21 mouse cellular contexts compared by ENCODE assay signal in the genomic region with DNA sequence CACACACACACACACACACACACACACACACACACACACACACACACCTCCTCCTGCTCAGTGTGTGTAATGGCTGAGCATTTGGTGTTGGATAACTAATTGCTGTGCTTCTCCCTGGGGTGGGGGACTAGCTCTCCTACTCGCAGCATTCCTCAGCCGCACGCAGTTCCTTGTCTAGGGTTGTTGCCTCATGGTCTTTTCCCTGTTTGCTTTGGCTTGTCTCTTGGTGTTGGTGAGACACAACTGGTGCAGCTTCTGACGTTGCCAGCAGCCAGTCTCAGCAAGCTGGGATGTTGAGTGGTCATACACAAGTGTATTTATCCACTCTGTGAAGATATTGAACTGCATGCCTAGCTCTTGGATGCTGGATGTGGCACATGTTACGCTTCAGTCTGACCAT.
DNase-seq lines count a peak whose midpoint lies in the region; ATAC-seq and TF ChIP-seq lines count a peak whose summit lies in the region.
"Had no signal": no experiment of that assay in that cellular context is flagged by ENCODE, and none has a peak within 500 bp of the region (broad histone marks: within the 10 kb centered on the region; RNA-seq: fewer than 3 reads in every experiment).

No protein-coding gene starts in this region.

- DNase-seq in heart, adult 11 months, result peak; percentile 85
- no peak for DNase-seq in heart, postnatal 4 days
- DNase-seq in lung, postnatal 14 days, result peak; percentile 30
- no peak for DNase-seq in hindbrain, postnatal 0 days (ENCODE audit: low spot score)
- DNase-seq in left cerebral cortex, postnatal 10 days (ENCODE audit: extremely low spot score in 1 of 2, low spot score in 2 of 2), result no peak
- DNase-seq in layer of hippocampus, adult 9-10 months (ENCODE audit: low spot score), result no peak
- DNase-seq: adrenal gland, postnatal 14 days; cerebellum, adult 11-12 months; cerebellum, adult 9-11 months; cerebellum, postnatal 36 days; gastrocnemius, adult 2 months; gastrocnemius, postnatal 25 days; heart, postnatal 36 days had no signal

- H3K4me2 ChIP-seq in lung, embryonic 15.5 days, result no peak overlapping the region
- H3K4me2 ChIP-seq in hindbrain, postnatal 0 days (ENCODE audit: low read depth, low read length), result no peak overlapping the region
- H3K4me2 ChIP-seq: embryonic facial prominence, embryonic 15.5 days; heart, embryonic 13.5 days; hindbrain, embryonic 13.5 days had no signal

- H3K9ac ChIP-seq in lung, embryonic 15.5 days, result no peak overlapping the region
- H3K9ac ChIP-seq in hindbrain, postnatal 0 days (replicated peaks; ENCODE audit: low read length), result no peak overlapping the region
- H3K9ac ChIP-seq: embryonic facial prominence, embryonic 15.5 days; heart, embryonic 13.5 days; hindbrain, embryonic 13.5 days had no signal

- no peaks in the 10 kb centered on the region for H3K27me3 ChIP-seq in lung, embryonic 15.5 days
- no peaks in the 10 kb centered on the region for H3K27me3 ChIP-seq in hindbrain, postnatal 0 days (ENCODE audit: insufficient read depth, low read length)
- H3K27me3 ChIP-seq: embryonic facial prominence, embryonic 15.5 days; heart, embryonic 13.5 days; hindbrain, embryonic 13.5 days had no signal

- H3K36me3 ChIP-seq in lung, embryonic 15.5 days, result no peaks in the 10 kb centered on the region
- H3K36me3 ChIP-seq in hindbrain, postnatal 0 days (ENCODE audit: insufficient read depth, low read length), result no peaks in the 10 kb centered on the region
- H3K36me3 ChIP-seq: embryonic facial prominence, embryonic 15.5 days; forebrain, embryonic 10.5 days; heart, embryonic 13.5 days; hindbrain, embryonic 13.5 days had no signal

- intact Hi-C loops in left cerebral cortex, postnatal 10 days (cut with DNase I), result no loop called here

- no peak overlapping the region for H3K27ac ChIP-seq in lung, embryonic 15.5 days
- H3K27ac ChIP-seq in hindbrain, postnatal 0 days, result no peak overlapping the region
- H3K27ac ChIP-seq: embryonic facial prominence, embryonic 15.5 days; forebrain, embryonic 10.5 days; gastrocnemius, adult 2 months; heart, embryonic 13.5 days; hindbrain, embryonic 13.5 days had no signal

- TF ChIP-seq CTCF in hindbrain, postnatal 0 days (IDR thresholded peaks at IDR 0.05; ENCODE audit: low read depth), result no peak

- no peak overlapping the region for H3K4me3 ChIP-seq in lung, embryonic 15.5 days
- H3K4me3 ChIP-seq in hindbrain, postnatal 0 days (ENCODE audit: low read length), result no peak overlapping the region
- H3K4me3 ChIP-seq: embryonic facial prominence, embryonic 15.5 days; erythroblast, embryonic 14.5 days; forebrain, embryonic 10.5 days; gastrocnemius, adult 2 months; heart, embryonic 13.5 days; hindbrain, embryonic 13.5 days had no signal

- peak; percentile 49; the same call in 1 of the 2 replicates for ATAC-seq in lung, embryonic 15.5 days (ENCODE audit: borderline replicate concordance, extremely low read depth, low FRiP score, low TSS enrichment)
- no peak for ATAC-seq in hindbrain, postnatal 0 days
- ATAC-seq: activated CD4-positive, CD25-positive, alpha-beta regulatory T cell, adult 4 months; forebrain, embryonic 14.5 days had no signal

- H3K4me1 ChIP-seq in lung, embryonic 15.5 days, result 0 out of 2 replicates have a peak, but pooled peaks cover 9% of the 10 kb centered on the region
- no peaks in the 10 kb centered on the region for H3K4me1 ChIP-seq in hindbrain, postnatal 0 days (ENCODE audit: insufficient read depth, low read length)
- H3K4me1 ChIP-seq: hindbrain, embryonic 13.5 days had no signal

- WGBS in lung, embryonic 15.5 days, result 47% methylated on average over 5 of the region's 5 CpGs
- WGBS in hindbrain, postnatal 0 days, result 72% methylated on average over 5 of the region's 5 CpGs

- no peaks in the 10 kb centered on the region for H3K9me3 ChIP-seq in lung, embryonic 15.5 days
- H3K9me3 ChIP-seq in hindbrain, postnatal 0 days (ENCODE audit: low read length), result no peaks in the 10 kb centered on the region
- H3K9me3 ChIP-seq: embryonic facial prominence, embryonic 15.5 days; heart, embryonic 13.5 days; hindbrain, embryonic 13.5 days had no signal

Comparison
In these comparisons a context has a peak if more than half of its experiments do, and no peak if none do; other contexts are left out.
1. DNase-seq: peak in heart, adult 11 months (single experiment) and lung, postnatal 14 days (single experiment); none in heart, postnatal 4 days (single experiment), hindbrain, postnatal 0 days (single experiment), left cerebral cortex, postnatal 10 days (0 of 2) and layer of hippocampus, adult 9-10 months (single experiment).